Mouse (Mus musculus) liver, embryonic 15.5 days (tissue): ENCODE measurements around the gene Cnfn. TPM values are rescaled to one million over a fixed set of nuclear protein-coding genes. Genes with fewer than 3 reads are reported as not detected.
A peak's percentile ranks its signal among the peaks of the same experiment; 100 is the strongest.

Source experiments
- ATAC-seq: fragments of 200-750 bp; cut with Nextera tagmentation; 2 replicates; pipeline ENCODE4 v1.8.0; 2017; ENCODE audit warnings: moderate number of reproducible peaks, mild to moderate bottlenecking, moderate library complexity; ENCODE audit not compliant: insufficient read depth
- H3K27ac ChIP-seq: fragments of 300-500 bp; sonication (generic); replicated peaks from 2 replicates; pipeline ENCODE4 v1.5.1; 2015; ENCODE audit warnings: mild to moderate bottlenecking, inconsistent platforms
- H3K27me3 ChIP-seq: fragments of 300-500 bp; sonication (generic); 2 replicates; pipeline ENCODE4 v1.6.1; 2015; ENCODE audit warnings: mild to moderate bottlenecking, inconsistent platforms
- H3K36me3 ChIP-seq: fragments of 300-500 bp; sonication (generic); replicated peaks from 2 replicates; pipeline ENCODE4 v1.6.1; 2015; ENCODE audit warnings: moderate library complexity, mild to moderate bottlenecking, inconsistent platforms
- H3K4me1 ChIP-seq: fragments of 300-500 bp; sonication (generic); replicated peaks from 2 replicates; pipeline ENCODE4 v1.6.1; 2015; ENCODE audit warnings: inconsistent platforms
- H3K4me2 ChIP-seq: fragments of 300-500 bp; sonication (generic); 2 replicates; pipeline ENCODE4 v1.6.1; 2015; ENCODE audit warnings: moderate library complexity, mild to moderate bottlenecking, inconsistent platforms
- H3K4me3 ChIP-seq: fragments of 300-500 bp; sonication (generic); replicated peaks from 2 replicates; pipeline ENCODE4 v1.5.1; 2015; ENCODE audit warnings: mild to moderate bottlenecking, inconsistent platforms
- H3K9ac ChIP-seq: fragments of 300-500 bp; sonication (generic); 2 replicates; pipeline ENCODE4 v1.6.1; 2015; ENCODE audit warnings: moderate library complexity, mild to moderate bottlenecking, inconsistent platforms
- H3K9me3 ChIP-seq: fragments of 300-500 bp; sonication (generic); replicated peaks from 2 replicates; pipeline ENCODE4 v1.6.1; 2016; ENCODE audit warnings: inconsistent platforms
- WGBS: fragments of 180-500 bp; shearing (Covaris S2); methylation state at CpG from one replicate; pipeline ENCODE4 v1.1.7; 2015; ENCODE audit warnings: mixed read lengths; ENCODE audit not compliant: insufficient replicate concordance; 5-methylcytosine and 5-hydroxymethylcytosine counted together
- polyA plus RNA-seq: library from polyadenylated mRNA; unstranded; fragments of >200 nt; fragmentation: Nextera tagmentation; extraction: Ambion mirVana; gene quantifications from 2 replicates; pipeline ENCODE4 v1.2.1, GENCODE M21; 2015

Cnfn gene
- polyA plus RNA-seq, 1 experiment from 2014 or later = 0.24 TPM

DNA sequence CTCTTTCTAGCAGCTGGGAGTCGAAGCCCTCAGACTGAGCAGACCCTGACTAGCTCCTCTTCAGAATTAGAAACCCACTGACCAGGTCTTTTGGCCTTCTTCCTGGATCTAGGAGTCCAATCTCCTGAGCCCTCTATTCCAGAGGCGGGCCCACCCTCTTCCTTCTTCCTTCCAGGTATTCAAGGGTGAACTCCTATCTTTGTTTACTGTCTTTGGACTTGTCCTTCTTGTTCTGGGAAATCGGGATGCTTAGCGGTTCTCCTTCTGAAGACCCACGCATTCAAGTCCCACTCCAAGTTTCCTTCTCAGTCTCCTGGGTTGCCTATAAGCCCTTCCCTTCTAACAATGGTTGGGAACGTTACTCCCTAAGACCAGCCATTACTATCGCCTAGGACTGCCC is 19.4 kb upstream of the Cnfn start:
- 76% methylated on average over 7 of the region's 7 CpGs for WGBS
- no peaks in the 10 kb centered on the region for H3K27me3 ChIP-seq
- H3K36me3 ChIP-seq = peaks cover 15% of the 10 kb centered on the region
- H3K9ac ChIP-seq = no peak overlapping the region
- no peak overlapping the region for H3K4me2 ChIP-seq
- no peak overlapping the region for H3K4me3 ChIP-seq
- H3K27ac ChIP-seq = no peak overlapping the region
- no peaks in the 10 kb centered on the region for H3K9me3 ChIP-seq
- H3K4me1 ChIP-seq = peaks cover 85% of the 10 kb centered on the region
- ATAC-seq = no peak

DNA sequence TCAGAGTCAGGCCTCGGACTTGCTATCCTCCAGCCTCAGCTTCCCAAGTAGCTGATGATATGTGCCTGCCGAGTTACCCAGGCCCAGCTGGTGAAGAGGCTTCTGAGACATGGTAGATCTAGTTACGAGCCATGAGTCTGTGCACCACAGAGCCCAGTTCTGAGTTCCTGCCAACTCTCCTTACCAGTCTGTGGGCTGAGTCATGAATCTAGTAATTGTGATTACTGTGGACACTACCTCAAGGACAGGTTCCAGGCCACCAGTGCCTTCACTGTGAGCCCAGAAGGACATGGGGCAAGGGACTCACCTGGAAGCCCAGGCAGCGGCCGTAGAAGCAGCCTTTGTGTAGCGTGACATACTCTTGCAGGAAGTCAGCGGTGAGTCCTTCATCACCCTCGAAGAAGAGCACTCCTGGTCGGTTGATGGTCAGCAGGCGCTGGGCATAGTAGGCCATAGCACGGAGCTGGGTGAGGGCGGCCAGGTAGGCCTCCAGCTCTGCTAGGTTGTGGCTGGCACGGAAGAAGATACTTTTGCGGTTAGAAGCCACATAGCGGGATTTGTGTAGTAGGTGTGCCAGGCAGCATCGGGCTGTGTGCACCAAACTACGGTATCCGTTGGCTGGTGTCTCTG is 18.4 kb upstream of the Cnfn start:
- H3K9ac ChIP-seq = no peak overlapping the region
- H3K4me2 ChIP-seq = no peak overlapping the region
- H3K4me1 ChIP-seq = peaks cover 75% of the 10 kb centered on the region
- no peaks in the 10 kb centered on the region for H3K9me3 ChIP-seq
- 0 out of 2 replicates have a peak overlapping the region, but pooled peaks have one; percentile 14 for H3K27ac ChIP-seq
- 86% methylated on average over 18 of the region's 18 CpGs for WGBS
- no peak overlapping the region for H3K4me3 ChIP-seq
- peaks cover 23% of the 10 kb centered on the region for H3K36me3 ChIP-seq
- no peak for ATAC-seq
- no peaks in the 10 kb centered on the region for H3K27me3 ChIP-seq

- H3K27ac ChIP-seq = peak overlapping the region; percentile 70
- peak overlapping the region; percentile 6; the same call in 1 of the 2 replicates for H3K4me3 ChIP-seq
- H3K9ac ChIP-seq = peak overlapping the region; percentile 16
- no peaks in the 10 kb centered on the region for H3K27me3 ChIP-seq
- peaks cover 30% of the 10 kb centered on the region for H3K36me3 ChIP-seq
- whole genome bisulfite sequencing = 24% methylated on average over 12 of the region's 12 CpGs
- H3K4me2 ChIP-seq = peak overlapping the region; percentile 35
- H3K9me3 ChIP-seq = no peaks in the 10 kb centered on the region
- H3K4me1 ChIP-seq = peaks cover 65% of the 10 kb centered on the region
- ATAC-seq = no peak
Observed at GRCm38 (mm10) chr7:25385850-25386555, 16.5 kb upstream of the Cnfn start.

GRCm38 (mm10) chr7:25385259-25385658 is 15.7 kb upstream of the Cnfn start:
- H3K4me3 ChIP-seq = no peak overlapping the region
- peaks cover 30% of the 10 kb centered on the region for H3K36me3 ChIP-seq
- H3K4me1 ChIP-seq = peaks cover 65% of the 10 kb centered on the region
- H3K4me2 ChIP-seq = no peak overlapping the region
- ATAC-seq = no peak
- H3K9ac ChIP-seq = no peak overlapping the region
- no peaks in the 10 kb centered on the region for H3K9me3 ChIP-seq
- WGBS = 80% methylated on average over 12 of the region's 12 CpGs
- H3K27ac ChIP-seq = peak overlapping the region; percentile 70
- H3K27me3 ChIP-seq = no peaks in the 10 kb centered on the region

- no peaks in the 10 kb centered on the region for H3K9me3 ChIP-seq
- H3K4me2 ChIP-seq = no peak overlapping the region
- H3K4me1 ChIP-seq = peaks cover 65% of the 10 kb centered on the region
- peaks cover 30% of the 10 kb centered on the region for H3K36me3 ChIP-seq
- no peak overlapping the region for H3K4me3 ChIP-seq
- no peak overlapping the region for H3K27ac ChIP-seq
- no peak for ATAC-seq
- no peak overlapping the region for H3K9ac ChIP-seq
- H3K27me3 ChIP-seq = no peaks in the 10 kb centered on the region
- WGBS = 40% methylated on average over 9 of the region's 9 CpGs
Observed at GRCm38 (mm10) chr7:25384818-25385217, 15.3 kb upstream of the Cnfn start.

DNA sequence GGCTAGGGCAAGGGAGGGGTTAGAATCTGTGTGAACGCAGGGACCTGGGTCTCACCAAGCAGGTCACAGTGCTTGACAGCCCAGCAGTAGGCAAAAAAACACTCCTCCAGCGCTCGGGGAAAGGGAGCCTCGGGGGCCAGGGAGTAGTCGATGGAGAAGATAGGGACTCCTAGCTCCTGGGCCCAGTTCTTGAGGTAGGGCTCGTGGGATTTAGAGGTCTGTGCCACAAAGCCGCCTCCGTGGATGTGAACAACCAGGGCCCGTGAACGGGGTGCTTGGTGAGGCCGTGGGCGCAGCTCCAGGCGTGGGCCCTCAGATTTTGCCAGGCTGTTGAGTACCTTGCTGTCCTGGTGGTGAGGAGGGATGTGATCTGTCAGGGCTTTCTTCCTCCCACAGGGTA is 14.8 kb upstream of the Cnfn start:
- Histone ChIP-seq H3K9ac (no peak overlapping the region), H3K4me2 (no peak overlapping the region), H3K27me3 (no peaks in the 10 kb centered on the region), H3K4me1 (peaks cover 65% of the 10 kb centered on the region), H3K9me3 (no peaks in the 10 kb centered on the region), H3K27ac (no peak overlapping the region), H3K36me3 (peaks cover 30% of the 10 kb centered on the region), H3K4me3 (no peak overlapping the region)
- 68% methylated on average over 13 of the region's 13 CpGs for WGBS
- no peak for ATAC-seq

- H3K9me3 ChIP-seq = no peaks in the 10 kb centered on the region
- H3K36me3 ChIP-seq = peaks cover 30% of the 10 kb centered on the region
- no peaks in the 10 kb centered on the region for H3K27me3 ChIP-seq
- H3K4me1 ChIP-seq = peaks cover 64% of the 10 kb centered on the region
- no peak for ATAC-seq
- H3K9ac ChIP-seq = no peak overlapping the region
- no peak overlapping the region for H3K27ac ChIP-seq
- H3K4me2 ChIP-seq = no peak overlapping the region
- 61% methylated on average over 4 of the region's 4 CpGs for WGBS
- H3K4me3 ChIP-seq = no peak overlapping the region
Observed at GRCm38 (mm10) chr7:25383891-25384290, 14.4 kb upstream of the Cnfn start.

DNA sequence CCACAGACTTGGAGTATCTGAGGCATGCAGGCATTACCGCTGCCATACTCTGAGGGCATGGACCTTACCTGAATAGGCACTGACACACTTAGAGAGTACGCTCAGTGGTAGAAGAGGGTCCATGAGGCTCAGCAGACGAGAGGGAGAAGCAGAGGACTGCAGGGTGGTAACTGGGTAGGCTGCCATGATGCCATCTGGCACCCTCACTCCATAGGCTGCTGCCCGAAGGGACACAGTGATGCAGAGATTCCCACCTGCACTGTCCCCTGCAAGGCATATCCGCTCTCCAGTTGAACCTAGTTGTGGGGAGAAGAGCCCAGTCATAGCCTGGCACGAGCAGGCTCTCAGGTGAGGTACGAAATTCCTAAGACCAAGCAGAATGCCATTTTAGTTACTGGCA is 13.9 kb upstream of the Cnfn start:
- 71% methylated on average over 7 of the region's 7 CpGs for WGBS
- Histone ChIP-seq H3K9ac (no peak overlapping the region), H3K9me3 (no peaks in the 10 kb centered on the region), H3K4me3 (no peak overlapping the region), H3K4me1 (peaks cover 60% of the 10 kb centered on the region), H3K36me3 (peaks cover 29% of the 10 kb centered on the region), H3K4me2 (no peak overlapping the region), H3K27me3 (no peaks in the 10 kb centered on the region), H3K27ac (no peak overlapping the region)
- no peak for ATAC-seq

DNA sequence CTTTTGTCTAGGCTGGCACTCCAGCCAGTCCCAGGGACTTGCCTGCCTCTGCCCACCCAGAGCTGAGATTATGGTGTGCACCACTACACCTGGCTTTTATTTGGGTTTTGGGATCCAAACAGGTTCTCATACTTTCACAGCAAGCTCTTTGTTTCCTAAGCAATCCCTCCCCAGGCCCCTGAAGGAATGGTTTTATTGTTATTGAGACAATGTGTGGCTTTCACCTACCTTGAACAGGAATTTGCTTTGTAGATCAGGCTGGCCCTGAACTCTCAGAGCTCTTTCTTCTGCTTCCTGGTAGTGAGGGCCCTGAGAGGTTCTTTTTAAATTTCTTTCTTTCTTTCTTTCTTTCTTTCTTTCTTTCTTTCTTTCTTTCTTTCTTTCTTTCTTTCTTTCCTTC is 13.0 kb upstream of the Cnfn start:
- H3K4me1 ChIP-seq = peaks cover 52% of the 10 kb centered on the region
- no peak for ATAC-seq
- no peak overlapping the region for H3K27ac ChIP-seq
- no peak overlapping the region for H3K4me3 ChIP-seq
- no peak overlapping the region for H3K4me2 ChIP-seq
- H3K9ac ChIP-seq = no peak overlapping the region
- no peaks in the 10 kb centered on the region for H3K9me3 ChIP-seq
- H3K36me3 ChIP-seq = peaks cover 22% of the 10 kb centered on the region
- H3K27me3 ChIP-seq = no peaks in the 10 kb centered on the region

DNA sequence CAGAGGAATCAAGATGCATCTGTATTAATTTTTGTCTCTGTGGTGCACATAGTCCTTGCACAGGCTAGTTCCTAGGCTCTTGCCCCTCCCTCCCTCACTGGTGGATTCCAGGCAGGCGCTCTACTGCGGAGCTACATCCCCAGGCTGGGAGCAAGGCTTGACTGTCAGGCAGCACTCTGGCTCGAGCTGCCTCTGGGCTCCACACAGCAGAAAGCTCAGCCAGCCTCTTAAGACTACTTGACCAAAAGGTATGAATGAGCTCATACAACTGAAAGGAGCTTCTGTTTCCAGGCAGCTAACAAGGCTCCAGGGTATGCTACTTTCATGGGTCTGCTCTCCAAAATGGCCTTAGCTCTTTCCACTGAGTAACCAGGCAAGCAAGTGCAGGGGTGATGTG is 11.8 kb upstream of the Cnfn start:
- no peak overlapping the region for H3K27ac ChIP-seq
- H3K4me1 ChIP-seq = peaks cover 47% of the 10 kb centered on the region
- H3K4me3 ChIP-seq = no peak overlapping the region
- no peak overlapping the region for H3K9ac ChIP-seq
- 60% methylated on average over 3 of the region's 3 CpGs for WGBS
- H3K4me2 ChIP-seq = no peak overlapping the region
- H3K9me3 ChIP-seq = no peaks in the 10 kb centered on the region
- H3K27me3 ChIP-seq = peaks cover 8% of the 10 kb centered on the region
- ATAC-seq = no peak
- H3K36me3 ChIP-seq = peaks cover 20% of the 10 kb centered on the region; the same call in 1 of the 2 replicates

- Histone ChIP-seq H3K4me3 (peak overlapping the region; percentile 48; the same call in 1 of the 2 replicates), H3K36me3 (peaks cover 20% of the 10 kb centered on the region; the same call in 1 of the 2 replicates), H3K9me3 (no peaks in the 10 kb centered on the region), H3K4me2 (peak overlapping the region; percentile 82), H3K4me1 (peaks cover 42% of the 10 kb centered on the region), H3K27me3 (peaks cover 8% of the 10 kb centered on the region), H3K27ac (no peak overlapping the region), H3K9ac (no peak overlapping the region)
- WGBS = 38% methylated on average over 18 of the region's 18 CpGs
- peak; percentile 41; the same call in 1 of the 2 replicates for ATAC-seq
Observed at GRCm38 (mm10) chr7:25380392-25381283, 11.1 kb upstream of the Cnfn start.
